Mouse (Mus musculus) natural killer cell, adult 2 months (primary cell): ENCODE measurements at regions not wholly inside any gene's neighbourhood (a gene's known extent, or its start where the extent isn't known, plus 50 kb on each side); places are given as distances from the start of the nearest gene placed in this dataset.

Experiments used
- DNase-seq, 2 experiments: peaks; one replicate each; pipeline ENCODE4 v3.0.0; 2022; ENCODE audit warnings: low spot score in 2 of 2

- DNase-seq: no peak
Measured at GRCm38 (mm10) chr11:63394201-63394600, 265.4 kb downstream of the Pmp22 start.

GRCm38 (mm10) chr11:63396386-63396785 lies 267.6 kb downstream of the Pmp22 start:
- DNase-seq: no peak

GRCm38 (mm10) chr11:63402741-63403140 lies 274.0 kb downstream of the Pmp22 start:
- DNase-seq: no peak

DNA sequence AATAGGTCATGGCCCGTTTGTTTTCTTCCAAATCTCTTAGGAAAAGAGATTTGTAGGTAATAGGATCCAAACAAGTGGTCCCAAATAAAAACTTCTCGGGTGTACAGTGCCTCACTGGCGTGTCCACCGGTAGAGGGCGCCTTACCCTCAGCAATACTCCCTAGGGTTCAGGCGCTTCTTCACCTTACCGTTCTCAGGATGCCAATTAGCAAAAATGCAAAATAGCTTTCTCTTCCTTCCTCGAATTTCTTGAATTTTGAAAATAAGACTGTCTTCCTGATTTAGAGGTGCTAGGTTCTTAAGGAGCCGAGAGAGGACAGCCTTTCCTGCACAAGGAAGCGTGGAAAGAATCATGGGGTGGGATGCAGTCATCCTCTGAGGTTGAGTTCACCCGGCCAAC lies 275.9 kb downstream of the Pmp22 start:
- DNase-seq: peak in 1 of 2 experiments; percentile 3

DNA sequence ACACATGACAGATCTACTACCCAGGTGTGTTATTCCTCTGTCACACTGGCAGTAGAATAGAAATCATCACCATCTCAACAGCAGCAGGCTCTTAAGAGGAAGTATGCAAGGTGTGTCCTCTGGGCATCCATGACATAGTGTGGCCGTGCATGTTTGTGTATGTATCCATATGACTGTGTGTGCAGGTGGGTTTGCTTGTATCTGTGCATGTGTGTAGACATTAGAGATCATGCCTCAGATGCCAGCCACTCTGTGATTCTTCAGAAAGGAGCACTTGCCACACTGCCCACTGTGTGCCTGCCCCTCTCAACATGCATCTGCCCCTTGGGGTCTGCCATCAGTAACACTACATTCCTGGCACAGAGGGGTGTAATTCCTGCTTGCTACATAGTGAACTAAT lies 280.6 kb downstream of the Pmp22 start:
- DNase-seq: no peak

DNA sequence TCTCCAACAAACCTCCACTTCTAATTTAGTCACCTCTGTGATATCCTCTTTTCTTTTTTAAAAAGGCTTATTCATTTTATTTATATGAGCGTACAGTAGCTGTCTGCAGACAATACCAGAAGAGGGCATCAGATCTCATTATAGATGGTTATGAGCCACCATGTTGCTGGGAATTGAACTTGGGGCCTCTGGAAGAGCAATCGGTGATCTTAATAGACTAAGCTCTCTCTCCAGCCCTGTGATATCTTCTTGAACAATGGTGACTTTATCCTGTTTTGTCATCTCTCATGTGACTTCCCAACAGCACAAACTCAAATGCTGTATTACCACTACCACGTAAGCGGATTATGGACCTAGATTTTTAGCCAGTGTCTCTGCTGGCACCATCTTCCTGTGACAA lies 282.1 kb downstream of the Pmp22 start:
- DNase-seq: no peak

GRCm38 (mm10) chr11:63412364-63412991 lies 283.7 kb downstream of the Pmp22 start:
- no peak for DNase-seq

DNA sequence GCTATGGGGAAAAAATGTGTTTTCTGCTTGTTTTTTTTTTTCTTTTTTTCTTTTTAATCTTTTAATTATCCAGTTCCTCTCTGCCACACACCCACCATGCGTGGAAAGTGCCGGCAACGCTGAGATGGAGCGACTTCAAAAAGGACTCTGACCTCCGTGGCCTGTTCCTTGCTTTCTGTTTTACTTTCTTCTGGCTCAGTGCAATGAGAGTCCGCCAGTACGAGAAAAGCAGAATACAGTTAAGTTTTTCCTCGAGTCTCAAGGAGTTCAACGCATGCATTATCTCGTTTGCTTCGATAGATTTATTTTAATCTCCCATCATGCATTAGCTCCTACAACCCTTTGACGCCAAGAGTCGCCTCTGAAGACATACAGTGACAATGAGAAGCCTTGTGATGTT lies 284.3 kb downstream of the Pmp22 start:
- no peak for DNase-seq

DNA sequence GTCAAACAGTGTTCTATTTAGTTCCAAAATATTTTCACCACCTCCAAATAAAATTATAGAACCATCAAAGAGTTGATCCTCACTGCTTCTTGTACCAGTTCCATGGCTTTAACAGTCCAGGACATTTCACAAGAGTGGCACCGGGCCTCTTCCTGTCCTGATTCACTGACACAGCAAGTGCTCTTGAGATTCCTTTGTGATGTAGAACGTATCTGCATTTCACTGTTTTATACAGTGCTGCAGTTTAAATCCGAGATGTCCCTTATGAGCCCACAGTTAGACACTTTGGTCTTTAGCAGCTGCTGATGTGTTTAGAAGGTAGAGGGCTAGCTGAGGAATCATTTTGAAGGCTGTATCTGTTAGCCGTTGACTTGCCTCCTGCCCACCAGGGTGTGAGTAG lies 284.8 kb downstream of the Pmp22 start:
- no peak for DNase-seq

DNA sequence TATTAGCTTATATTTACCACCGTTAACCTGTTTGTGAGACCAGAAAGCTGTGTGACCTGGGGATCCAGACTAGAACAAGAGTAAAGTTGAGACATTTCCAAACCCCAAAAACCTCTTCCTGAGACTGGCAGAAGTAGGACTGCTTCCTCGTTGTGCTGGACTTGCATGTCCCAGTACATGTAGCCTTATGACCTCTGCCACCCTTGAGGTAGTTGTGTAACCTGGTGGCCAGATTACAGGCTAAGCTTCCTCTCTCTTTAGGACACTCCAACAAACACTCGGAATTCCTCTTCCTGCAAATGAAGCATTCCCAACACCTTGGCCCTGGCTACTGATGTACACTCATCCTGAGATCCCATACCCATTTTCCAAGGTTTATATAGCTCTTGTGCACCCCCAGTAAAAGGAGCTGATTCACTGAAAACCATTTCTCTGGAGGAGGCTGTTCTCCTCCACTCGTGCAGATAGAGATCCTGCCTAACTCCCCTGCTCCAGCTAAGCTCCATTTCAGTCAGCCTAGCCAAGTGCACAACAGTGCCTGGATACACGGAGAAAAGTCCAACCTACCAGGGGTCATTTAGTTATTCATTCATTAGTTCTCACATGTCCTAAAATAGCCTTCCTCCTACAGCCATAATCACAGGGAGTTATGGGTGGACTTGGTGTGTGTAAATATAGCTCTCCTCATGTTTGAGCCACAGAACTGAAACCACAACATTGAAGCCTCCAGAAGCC lies 289.4 kb downstream of the Pmp22 start:
- DNase-seq: no peak

GRCm38 (mm10) chr11:63420341-63420740 lies 291.6 kb downstream of the Pmp22 start:
- no peak for DNase-seq

DNA sequence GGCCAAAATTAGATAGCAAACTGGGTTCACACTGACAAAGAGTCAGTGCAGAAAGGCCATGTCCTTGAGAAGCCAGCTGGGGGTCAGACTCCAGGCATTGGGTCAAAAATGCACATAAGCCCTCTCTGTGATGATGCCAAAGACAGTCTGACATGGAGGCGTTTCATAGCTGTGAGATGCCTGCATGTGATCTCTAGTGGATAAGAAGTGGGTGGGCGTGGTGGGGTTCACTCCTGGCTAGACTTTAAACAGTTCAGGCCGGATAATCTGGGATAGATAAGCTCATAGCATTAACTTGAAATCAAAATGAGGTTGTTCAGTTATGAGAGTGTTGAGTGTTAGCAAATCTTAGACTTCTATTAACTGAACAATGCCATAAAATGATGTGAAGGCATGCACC lies 293.3 kb downstream of the Pmp22 start:
- DNase-seq: no peak

DNA sequence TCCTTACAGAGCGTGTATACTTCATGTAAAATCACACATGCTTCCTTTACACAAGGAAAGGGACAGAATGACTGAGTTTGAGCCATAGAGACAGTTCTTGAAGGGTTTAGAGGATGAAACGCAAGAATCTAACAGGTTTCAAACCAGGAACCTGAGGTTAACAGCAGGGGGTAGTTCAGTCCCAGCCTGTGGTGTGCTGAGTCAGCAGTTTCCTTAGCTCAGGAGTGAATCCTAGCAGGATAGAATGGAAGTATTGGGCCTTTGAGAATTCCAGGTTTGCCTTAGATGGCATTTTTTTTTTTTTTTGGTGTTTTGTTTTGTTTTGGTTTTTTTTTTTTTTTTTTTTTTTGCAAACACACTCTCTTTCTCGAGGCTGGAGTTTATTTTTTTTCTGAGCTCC lies 295.5 kb downstream of the Pmp22 start:
- DNase-seq: no peak

- DNase-seq: no peak
Measured at GRCm38 (mm10) chr11:63425741-63426140, 297.0 kb downstream of the Pmp22 start.

GRCm38 (mm10) chr11:63453786-63454185 lies 325.0 kb downstream of the Pmp22 start:
- DNase-seq: no peak

GRCm38 (mm10) chr11:63454910-63455531 lies 326.2 kb downstream of the Pmp22 start:
- no peak for DNase-seq

DNA sequence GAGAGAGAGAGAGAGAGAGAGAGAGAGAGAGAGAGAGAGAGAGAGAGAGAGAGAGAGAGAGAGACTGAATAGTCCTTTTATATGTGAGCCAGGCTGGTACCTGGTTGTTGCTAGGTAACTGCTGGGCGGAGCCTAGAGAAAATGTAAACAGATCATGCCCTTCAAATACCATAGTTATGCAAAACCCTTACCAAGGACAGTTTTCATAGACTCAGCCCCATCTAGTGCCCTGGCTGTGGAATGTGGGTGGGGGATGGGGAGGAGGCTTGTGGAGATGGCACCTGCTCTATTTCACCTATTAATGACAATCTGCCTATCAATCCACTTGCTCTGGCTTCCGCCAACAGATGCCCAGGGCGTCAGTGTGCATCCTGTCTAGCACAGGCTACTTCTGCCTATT lies 327.6 kb downstream of the Pmp22 start:
- DNase-seq: no peak

GRCm38 (mm10) chr11:63457250-63457649 lies 328.5 kb downstream of the Pmp22 start:
- no peak for DNase-seq

- no peak for DNase-seq
Measured at GRCm38 (mm10) chr11:63460146-63460545, 331.4 kb downstream of the Pmp22 start.

GRCm38 (mm10) chr11:63463797-63464331 lies 335.1 kb downstream of the Pmp22 start:
- no peak for DNase-seq

DNA sequence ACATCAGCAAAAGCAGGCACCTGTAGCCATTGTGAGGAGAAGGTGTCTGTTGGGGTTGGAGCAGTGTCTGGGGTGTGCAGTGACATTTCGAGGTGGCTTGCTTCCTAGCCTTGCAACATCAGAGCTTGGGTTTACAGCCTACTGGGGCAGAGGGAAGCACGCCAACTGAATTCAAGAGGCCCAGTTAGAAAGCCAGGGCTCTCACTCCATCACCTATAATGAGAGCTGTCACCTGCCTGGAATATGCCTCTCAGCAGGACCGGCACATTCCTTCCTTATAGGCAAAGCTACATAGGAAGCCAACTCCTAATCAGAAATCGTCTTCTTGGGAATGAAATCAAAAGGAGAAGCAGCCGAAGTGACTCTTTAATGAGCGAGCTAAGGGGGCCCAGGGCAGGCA lies 337.2 kb downstream of the Pmp22 start:
- no peak for DNase-seq

GRCm38 (mm10) chr11:63466541-63466940 lies 337.8 kb downstream of the Pmp22 start:
- no peak for DNase-seq

GRCm38 (mm10) chr11:63474831-63475230 lies 346.0 kb downstream of the Pmp22 start:
- DNase-seq: no peak
